Mouse (Mus musculus) liver, embryonic 16.5 days (tissue): Measurements from ENCODE around the gene Fam222a. TPM values are rescaled to one million over a fixed set of nuclear protein-coding genes. Genes with fewer than 3 reads are reported as not detected.

Source experiments
- ATAC-seq: fragments of 200-750 bp; cut with Nextera tagmentation; 2 replicates; pipeline ENCODE4 v1.8.0; 2017; ENCODE audit warnings: low read depth, mild to moderate bottlenecking, moderate number of reproducible peaks, moderate library complexity
- H3K27ac ChIP-seq: fragments of 300-500 bp; sonication (generic); 2 replicates; pipeline ENCODE4 v1.5.1; 2014; ENCODE audit warnings: mild to moderate bottlenecking, low read length
- H3K27me3 ChIP-seq: fragments of 300-500 bp; sonication (generic); 2 replicates; pipeline ENCODE4 v1.6.1; 2014; ENCODE audit warnings: low read depth, low read length, mixed read lengths; ENCODE audit not compliant: control insufficient read depth, insufficient read depth
- H3K36me3 ChIP-seq: fragments of 300-500 bp; sonication (generic); 2 replicates; pipeline ENCODE4 v1.6.1; 2014; ENCODE audit warnings: mild to moderate bottlenecking; ENCODE audit not compliant: control insufficient read depth, insufficient read depth
- H3K4me1 ChIP-seq: fragments of 300-500 bp; sonication (generic); 2 replicates; pipeline ENCODE4 v1.6.1; 2014; ENCODE audit warnings: low read depth, low read length, mixed read lengths; ENCODE audit not compliant: control insufficient read depth
- H3K4me2 ChIP-seq: fragments of 300-500 bp; sonication (generic); 2 replicates; pipeline ENCODE4 v1.6.1; 2014; ENCODE audit warnings: low read depth, low read length, mixed read lengths
- H3K4me3 ChIP-seq: fragments of 300-500 bp; sonication (generic); 2 replicates; pipeline ENCODE4 v1.5.1; 2014; ENCODE audit warnings: low read depth, mild to moderate bottlenecking, low read length
- H3K9ac ChIP-seq: fragments of 300-500 bp; sonication (generic); 2 replicates; pipeline ENCODE4 v1.6.1; 2014; ENCODE audit warnings: low read depth, low read length
- H3K9me3 ChIP-seq: fragments of 300-500 bp; sonication (generic); replicated peaks from 2 replicates; pipeline ENCODE4 v1.6.1; 2016; ENCODE audit warnings: low read length; ENCODE audit not compliant: control insufficient read depth
- WGBS: fragments of 180-500 bp; shearing (Covaris S2); extraction: QIAGEN DNeasy Blood & Tissue Kit; methylation state at CpG from one replicate; pipeline ENCODE4 v1.1.7; 2014; ENCODE audit not compliant: insufficient replicate concordance; 5-methylcytosine and 5-hydroxymethylcytosine counted together
- polyA plus RNA-seq: library from polyadenylated mRNA; unstranded; fragments of >200 nt; fragmentation: Nextera tagmentation; extraction: Ambion mirVana; gene quantifications from 2 replicates; pipeline ENCODE4 v1.2.1, GENCODE M21; 2015

Fam222a gene
- polyA plus RNA-seq, 1 experiment from 2014 or later: 0.67 TPM

GRCm38 (mm10) chr5:114658255-114658654 is 90.4 kb downstream of the Fam222a start, which contains the start of gene Trpv4:
Trpv4 (minus strand) TSS chr5:114658421.
- H3K4me2 ChIP-seq: peak within 1 kb of the TSS; percentile 57
- peaks cover 38% of the 10 kb centered on the region for H3K27me3 ChIP-seq
- peak within 1 kb of the TSS; percentile 24; the same call in 1 of the 2 replicates for H3K9ac ChIP-seq
- WGBS: 2% methylated on average over 45 of the region's 47 CpGs
- no peaks in the 10 kb centered on the region for H3K9me3 ChIP-seq
- no peaks in the 10 kb centered on the region for H3K36me3 ChIP-seq
- H3K27ac ChIP-seq: no peak within 1 kb of the TSS
- ATAC-seq: no peak
- H3K4me3 ChIP-seq: peak within 1 kb of the TSS; percentile 45
- H3K4me1 ChIP-seq: peaks cover 3% of the 10 kb centered on the region

GRCm38 (mm10) chr5:114661029-114661428 is 93.2 kb downstream of the Fam222a start:
- WGBS: 16% methylated on average over 6 of the region's 6 CpGs
- no peak overlapping the region for H3K27ac ChIP-seq
- H3K27me3 ChIP-seq: peaks cover 38% of the 10 kb centered on the region
- no peak overlapping the region for H3K9ac ChIP-seq
- peaks cover 3% of the 10 kb centered on the region for H3K4me1 ChIP-seq
- H3K9me3 ChIP-seq: no peaks in the 10 kb centered on the region
- no peak overlapping the region for H3K4me2 ChIP-seq
- H3K36me3 ChIP-seq: no peaks in the 10 kb centered on the region
- no peak for ATAC-seq
- no peak overlapping the region for H3K4me3 ChIP-seq

Other genes starting within 250 kb of the Fam222a start
- gene Kctd10, start 187.5 kb upstream of the Fam222a start, polyA plus RNA-seq: 21.9 and 22.8 TPM in 2 replicates
- 16.9 and 21.2 TPM in 2 replicates for gene Ube3b, start 187.4 kb upstream of the Fam222a start, polyA plus RNA-seq
- 9.7 and 10.8 TPM in 2 replicates for gene Mmab, start 124.0 kb upstream of the Fam222a start, polyA plus RNA-seq
- gene Mvk, start 123.7 kb upstream of the Fam222a start, polyA plus RNA-seq: 26.1 and 27.0 TPM in 2 replicates
- 0.44 and 0.53 TPM in 2 replicates for gene Trpv4, start 90.4 kb downstream of the Fam222a start, polyA plus RNA-seq
- gene Gltp, start 123.0 kb downstream of the Fam222a start, polyA plus RNA-seq: 28.6 and 30.3 TPM in 2 replicates
- gene Tchp, start 139.7 kb downstream of the Fam222a start, polyA plus RNA-seq: 2.5 and 2.9 TPM in 2 replicates
- gene Ankrd13a, start 206.7 kb downstream of the Fam222a start, polyA plus RNA-seq: 10.0 and 11.8 TPM in 2 replicates
- 15.4 and 16.1 TPM in 2 replicates for gene Git2, start 207.5 kb downstream of the Fam222a start, polyA plus RNA-seq